Mouse (Mus musculus) hindbrain, embryonic 11.5 days (tissue): ENCODE data around the gene Ythdf2. TPM values are rescaled to one million over a fixed set of nuclear protein-coding genes. Genes with fewer than 3 reads are reported as not detected.

Source experiments
- ATAC-seq: fragments of 200-750 bp; cut with Nextera tagmentation; 2 replicates; pipeline ENCODE4 v1.8.0; 2017; ENCODE audit warnings: mild to moderate bottlenecking, moderate TSS enrichment, moderate library complexity; ENCODE audit not compliant: low FRiP score
- DNase-seq: peaks from one replicate; pipeline ENCODE4 v3.0.0-alpha.2; 2015; ENCODE audit warnings: low spot score
- H3K27ac ChIP-seq: fragments of 300-500 bp; sonication (generic); 2 replicates; pipeline ENCODE4 v1.5.1; 2014; ENCODE audit warnings: mild to moderate bottlenecking, low read depth, low read length
- H3K27me3 ChIP-seq: fragments of 300-500 bp; sonication (generic); 2 replicates; pipeline ENCODE4 v1.6.1; 2014; ENCODE audit warnings: mild to moderate bottlenecking, low read length, moderate library complexity, mixed read lengths; ENCODE audit not compliant: control insufficient read depth, insufficient read depth
- H3K36me3 ChIP-seq: fragments of 300-500 bp; sonication (generic); 2 replicates; pipeline ENCODE4 v1.6.1; 2014; ENCODE audit warnings: mild to moderate bottlenecking, low read length, moderate library complexity, mixed read lengths; ENCODE audit not compliant: control insufficient read depth, insufficient read depth
- H3K4me1 ChIP-seq: fragments of 300-500 bp; sonication (generic); replicated peaks from 2 replicates; pipeline ENCODE4 v1.6.1; 2014; ENCODE audit warnings: low read length, mixed read lengths; ENCODE audit not compliant: control insufficient read depth, insufficient read depth
- H3K4me2 ChIP-seq: fragments of 300-500 bp; sonication (generic); replicated peaks from 2 replicates; pipeline ENCODE4 v1.6.1; 2014; ENCODE audit warnings: mild to moderate bottlenecking, low read depth, low read length
- H3K4me3 ChIP-seq: fragments of 300-500 bp; sonication (generic); 2 replicates; pipeline ENCODE4 v1.5.1; 2014; ENCODE audit warnings: low read depth, low read length
- H3K9ac ChIP-seq: fragments of 300-500 bp; sonication (generic); 2 replicates; pipeline ENCODE4 v1.6.1; 2014; ENCODE audit warnings: low read depth, low read length
- H3K9me3 ChIP-seq: fragments of 300-500 bp; sonication (generic); 2 replicates; pipeline ENCODE4 v1.6.1; 2016; ENCODE audit warnings: low read length; ENCODE audit not compliant: control insufficient read depth
- WGBS: fragments of 180-500 bp; shearing (Covaris S2); extraction: QIAGEN DNeasy Blood & Tissue Kit; methylation state at CpG from one replicate; pipeline ENCODE4 v1.1.7; 2014; 5-methylcytosine and 5-hydroxymethylcytosine counted together
- polyA plus RNA-seq: library from polyadenylated mRNA; unstranded; fragments of >200 nt; fragmentation: Nextera tagmentation; extraction: Ambion mirVana; gene quantifications from 2 replicates; pipeline ENCODE4 v1.2.1, GENCODE M21; 2014

Gene Ythdf2
- polyA plus RNA-seq, 1 experiment from 2014 or later, result 161 TPM

DNA sequence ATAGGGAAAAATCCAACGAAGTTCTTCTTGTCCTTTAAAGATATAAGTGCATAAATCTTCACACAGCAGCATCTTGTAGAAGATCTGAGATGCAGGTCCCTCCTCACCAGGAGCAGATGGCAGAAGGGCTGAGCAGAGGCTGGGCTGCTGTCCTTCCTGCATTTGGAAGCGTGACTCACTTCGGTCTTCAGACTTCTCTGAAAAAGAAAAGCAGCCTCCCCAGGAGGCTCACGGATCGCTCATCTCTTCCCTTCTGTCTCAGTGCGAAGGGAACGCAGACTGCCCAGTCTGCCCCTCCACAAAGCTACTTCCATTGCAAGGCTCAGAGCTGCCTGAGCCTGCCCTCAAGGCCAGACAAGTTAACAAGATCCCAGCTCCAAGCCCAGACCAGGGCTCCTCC is 41.2 kb downstream of the Ythdf2 start:
- no peaks in the 10 kb centered on the region for H3K9me3 ChIP-seq
- no peaks in the 10 kb centered on the region for H3K36me3 ChIP-seq
- DNase-seq (no peak), ATAC-seq (no peak)
- H3K27ac ChIP-seq, result no peak overlapping the region
- H3K4me1 ChIP-seq, result no peaks in the 10 kb centered on the region
- no peak overlapping the region for H3K9ac ChIP-seq
- H3K27me3 ChIP-seq, result no peaks in the 10 kb centered on the region
- H3K4me2 ChIP-seq, result no peak overlapping the region
- 16% methylated on average over 7 of the region's 7 CpGs for WGBS
- H3K4me3 ChIP-seq, result no peak overlapping the region

GRCm38 (mm10) chr4:132169761-132170160 is 42.3 kb downstream of the Ythdf2 start:
- H3K4me3 ChIP-seq, result no peak overlapping the region
- H3K27me3 ChIP-seq, result no peaks in the 10 kb centered on the region
- no peak for ATAC-seq
- H3K4me2 ChIP-seq, result no peak overlapping the region
- no peak overlapping the region for H3K27ac ChIP-seq
- WGBS, result 86% methylated on average over 5 of the region's 5 CpGs
- H3K9ac ChIP-seq, result no peak overlapping the region
- DNase-seq, result no peak
- H3K36me3 ChIP-seq, result no peaks in the 10 kb centered on the region
- H3K4me1 ChIP-seq, result no peaks in the 10 kb centered on the region
- H3K9me3 ChIP-seq, result no peaks in the 10 kb centered on the region

DNA sequence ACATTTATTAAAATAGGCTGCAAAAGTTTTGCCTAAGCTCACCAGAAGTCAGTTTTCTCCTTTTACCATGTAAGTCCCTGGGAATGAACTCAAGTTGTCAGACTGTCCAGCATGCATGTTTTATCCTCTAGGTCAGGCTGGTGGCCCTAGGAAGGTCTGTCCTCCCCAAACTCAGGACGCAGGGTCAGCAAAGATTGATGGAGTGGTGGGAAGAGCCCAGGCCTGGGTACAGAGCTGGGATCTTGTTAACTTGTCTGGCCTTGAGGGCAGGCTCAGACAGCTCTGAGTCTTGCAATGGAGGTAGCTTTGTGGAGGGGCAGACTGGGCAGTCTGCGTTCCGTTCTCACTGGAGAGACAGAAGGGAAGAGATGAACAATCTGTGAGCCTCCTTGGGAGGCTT is 42.8 kb downstream of the Ythdf2 start:
- no peak for ATAC-seq
- H3K4me3 ChIP-seq, result no peak overlapping the region
- no peak overlapping the region for H3K9ac ChIP-seq
- DNase-seq, result no peak
- no peak overlapping the region for H3K4me2 ChIP-seq
- no peaks in the 10 kb centered on the region for H3K36me3 ChIP-seq
- no peaks in the 10 kb centered on the region for H3K9me3 ChIP-seq
- no peaks in the 10 kb centered on the region for H3K27me3 ChIP-seq
- H3K4me1 ChIP-seq, result no peaks in the 10 kb centered on the region
- no peak overlapping the region for H3K27ac ChIP-seq
- WGBS, result 87% methylated on average over 3 of the region's 3 CpGs

DNA sequence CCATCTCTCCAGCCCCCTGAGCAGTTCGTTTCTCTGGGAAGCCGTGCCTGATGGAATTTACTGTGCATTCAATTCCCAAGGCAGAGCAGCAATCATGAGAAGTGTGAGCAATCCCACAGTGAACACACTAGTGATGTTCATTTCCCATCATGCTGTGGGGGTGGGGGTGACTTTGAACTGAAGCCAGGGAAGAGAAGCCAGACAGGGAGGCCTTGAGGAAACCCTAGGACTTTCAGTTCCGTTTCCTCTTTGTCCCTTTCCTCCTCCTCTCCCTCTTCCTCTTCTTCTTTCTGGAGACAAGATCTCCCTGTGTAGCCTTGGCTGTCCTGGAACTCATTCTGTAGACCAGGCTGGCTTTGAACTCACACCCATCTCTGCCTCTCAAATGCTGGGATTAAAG is 44.7 kb downstream of the Ythdf2 start:
- no peak overlapping the region for H3K4me2 ChIP-seq
- H3K4me3 ChIP-seq, result no peak overlapping the region
- no peak for DNase-seq
- no peaks in the 10 kb centered on the region for H3K27me3 ChIP-seq
- no peak overlapping the region for H3K27ac ChIP-seq
- H3K36me3 ChIP-seq, result no peaks in the 10 kb centered on the region
- WGBS, result 85% methylated on average over 3 of the region's 3 CpGs
- H3K9me3 ChIP-seq, result no peaks in the 10 kb centered on the region
- H3K4me1 ChIP-seq, result no peaks in the 10 kb centered on the region
- no peak for ATAC-seq
- H3K9ac ChIP-seq, result no peak overlapping the region

GRCm38 (mm10) chr4:132166350-132167290 is 45.5 kb downstream of the Ythdf2 start:
- no peak for DNase-seq
- no peak overlapping the region for H3K27ac ChIP-seq
- H3K36me3 ChIP-seq, result no peaks in the 10 kb centered on the region
- no peaks in the 10 kb centered on the region for H3K9me3 ChIP-seq
- H3K4me3 ChIP-seq, result no peak overlapping the region
- H3K27me3 ChIP-seq, result no peaks in the 10 kb centered on the region
- H3K9ac ChIP-seq, result no peak overlapping the region
- H3K4me1 ChIP-seq, result no peaks in the 10 kb centered on the region
- 70% methylated on average over 16 of the region's 16 CpGs for WGBS
- H3K4me2 ChIP-seq, result no peak overlapping the region
- no peak for ATAC-seq

- DNase-seq, result peak; percentile 37
- no peaks in the 10 kb centered on the region for H3K27me3 ChIP-seq
- no peaks in the 10 kb centered on the region for H3K36me3 ChIP-seq
- no peak overlapping the region for H3K9ac ChIP-seq
- WGBS, result 61% methylated on average over 14 of the region's 14 CpGs
- H3K27ac ChIP-seq, result no peak overlapping the region
- H3K9me3 ChIP-seq, result no peaks in the 10 kb centered on the region
- ATAC-seq, result no peak
- H3K4me2 ChIP-seq, result no peak overlapping the region
- no peaks in the 10 kb centered on the region for H3K4me1 ChIP-seq
- H3K4me3 ChIP-seq, result no peak overlapping the region
Measured at GRCm38 (mm10) chr4:132165691-132166090, 46.4 kb downstream of the Ythdf2 start.

GRCm38 (mm10) chr4:132156941-132157622 is 55.0 kb downstream of the Ythdf2 start:
- DNase-seq, result no peak

DNA sequence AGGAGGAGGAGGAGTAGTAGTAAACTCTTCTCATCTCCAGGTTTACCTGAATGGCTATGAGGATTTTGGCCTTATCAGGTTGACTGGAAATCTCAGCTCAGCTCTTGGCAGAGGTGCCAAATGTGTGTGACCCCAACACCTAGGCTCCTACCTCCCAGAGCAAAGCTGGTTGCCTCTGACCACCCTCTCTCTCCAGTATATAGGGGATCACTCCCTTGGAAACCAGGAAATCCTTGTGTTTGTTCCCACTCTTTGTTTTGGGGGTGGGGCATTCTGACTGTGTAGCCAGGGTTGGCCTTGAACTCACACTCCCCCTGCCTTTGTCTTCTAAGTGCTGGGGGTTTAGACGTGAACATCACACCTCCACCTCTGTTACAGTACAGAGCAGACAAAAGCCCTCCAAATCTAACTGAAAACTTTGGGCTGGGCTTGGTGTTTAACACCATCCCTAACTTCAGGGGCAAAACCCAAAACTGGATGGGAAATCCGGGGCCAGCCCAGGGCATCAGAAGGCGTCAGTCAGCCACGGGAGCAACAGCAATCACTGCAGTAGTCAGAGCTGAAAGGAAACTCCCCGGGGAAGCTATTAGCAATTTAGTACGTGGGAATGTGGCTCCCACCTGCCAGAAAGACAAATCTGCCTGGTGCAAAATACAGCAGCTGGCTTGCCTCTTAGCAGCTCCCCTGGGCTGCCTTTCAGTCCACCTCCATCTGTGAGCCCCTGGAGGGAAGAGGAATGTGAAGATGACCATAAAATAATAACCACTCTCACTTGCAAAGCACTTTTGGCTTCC is 57.0 kb downstream of the Ythdf2 start:
- Histone ChIP-seq H3K9me3 (no peaks in the 10 kb centered on the region), H3K27me3 (no peaks in the 10 kb centered on the region), H3K4me2 (no peak overlapping the region), H3K27ac (no peak overlapping the region), H3K9ac (no peak overlapping the region), H3K36me3 (no peaks in the 10 kb centered on the region), H3K4me1 (no peaks in the 10 kb centered on the region), H3K4me3 (no peak overlapping the region)
- peak; percentile 58 for DNase-seq
- WGBS, result 6% methylated on average over 6 of the region's 6 CpGs
- ATAC-seq, result no peak

More at GRCm38 (mm10) chr4:132156941-132157622, 55.0 kb downstream of the Ythdf2 start:
- Histone ChIP-seq H3K36me3 (no peaks in the 10 kb centered on the region), H3K4me2 (no peak overlapping the region), H3K9ac (no peak overlapping the region), H3K27ac (no peak overlapping the region), H3K27me3 (no peaks in the 10 kb centered on the region), H3K4me1 (no peaks in the 10 kb centered on the region), H3K9me3 (no peaks in the 10 kb centered on the region), H3K4me3 (no peak overlapping the region)
- WGBS, result 58% methylated on average over 12 of the region's 12 CpGs
- ATAC-seq, result no peak
